Mouse (Mus musculus): ENCODE data around the gene Fbxo28. TPM values are rescaled to one million over a fixed set of nuclear protein-coding genes. Genes with fewer than 3 reads are reported as not detected.
A peak's percentile ranks its signal among the peaks of the same experiment; 100 is the strongest.

Gene Fbxo28
- polyA plus RNA-seq (2014; fragmentation: Nextera tagmentation; extraction: Ambion mirVana), result 26.4 and 27.7 TPM in 2 replicates

- peak within 1 kb of the TSS; percentile 56 for H3K27ac ChIP-seq (replicated peaks; ENCODE audit: low read depth, low read length)
- H3K9me3 ChIP-seq (ENCODE audit: control insufficient read depth, low read length), result no peaks in the 10 kb centered on the region
- peak within 1 kb of the TSS; percentile 99 for H3K9ac ChIP-seq (ENCODE audit: low read length)
- peak within 1 kb of the TSS; percentile 98 for H3K4me3 ChIP-seq (ENCODE audit: low read depth, low read length)
- ATAC-seq (ENCODE audit: insufficient number of reproducible peaks, low FRiP score, low TSS enrichment, low read depth) (peak; percentile 91), DNase-seq (ENCODE audit: low spot score) (peak; percentile 91)
- peak within 1 kb of the TSS; percentile 83 for H3K4me2 ChIP-seq (ENCODE audit: low read depth, severe bottlenecking)
- no peaks in the 10 kb centered on the region for H3K36me3 ChIP-seq (ENCODE audit: control insufficient read depth, insufficient read depth, low read length)
- WGBS, result under 1% methylated on average over 70 of the region's 93 CpGs
- peaks cover 7% of the 10 kb centered on the region; the same call in 1 of the 2 replicates for H3K4me1 ChIP-seq (ENCODE audit: control insufficient read depth, insufficient read depth, low read length)
- H3K27me3 ChIP-seq (ENCODE audit: control insufficient read depth, insufficient read depth, low read length), result no peaks in the 10 kb centered on the region
Observed at GRCm38 (mm10) chr1:182340821-182341781, at the start of gene Fbxo28. TSS of gene Fbxo28 (minus strand) at chr1:182341629.

GRCm38 (mm10) chr1:182388729-182389128, 47.3 kb upstream of the Fbxo28 start:
- DNase-seq (ENCODE audit: low spot score) (no peak), ATAC-seq (ENCODE audit: insufficient number of reproducible peaks, low FRiP score, low TSS enrichment, low read depth) (no peak)
- Histone ChIP-seq H3K9me3 (ENCODE audit: control insufficient read depth, low read length) (no peaks in the 10 kb centered on the region), H3K4me3 (ENCODE audit: low read depth, low read length) (no peak overlapping the region), H3K36me3 (ENCODE audit: control insufficient read depth, insufficient read depth, low read length) (no peaks in the 10 kb centered on the region), H3K9ac (ENCODE audit: low read length) (no peak overlapping the region), H3K27ac (replicated peaks; ENCODE audit: low read depth, low read length) (no peak overlapping the region), H3K27me3 (ENCODE audit: control insufficient read depth, insufficient read depth, low read length) (no peaks in the 10 kb centered on the region), H3K4me2 (ENCODE audit: low read depth, severe bottlenecking) (no peak overlapping the region), H3K4me1 (ENCODE audit: control insufficient read depth, insufficient read depth, low read length) (no peaks in the 10 kb centered on the region)
- 72% methylated on average over 4 of the region's 4 CpGs for WGBS

GRCm38 (mm10) chr1:182386449-182386848, 45.0 kb upstream of the Fbxo28 start:
- Histone ChIP-seq H3K36me3 (ENCODE audit: control insufficient read depth, insufficient read depth, low read length) (no peaks in the 10 kb centered on the region), H3K9ac (ENCODE audit: low read length) (no peak overlapping the region), H3K27ac (replicated peaks; ENCODE audit: low read depth, low read length) (no peak overlapping the region), H3K27me3 (ENCODE audit: control insufficient read depth, insufficient read depth, low read length) (no peaks in the 10 kb centered on the region), H3K9me3 (ENCODE audit: control insufficient read depth, low read length) (no peaks in the 10 kb centered on the region), H3K4me1 (ENCODE audit: control insufficient read depth, insufficient read depth, low read length) (no peaks in the 10 kb centered on the region), H3K4me2 (ENCODE audit: low read depth, severe bottlenecking) (no peak overlapping the region), H3K4me3 (ENCODE audit: low read depth, low read length) (no peak overlapping the region)
- 92% methylated on average over 8 of the region's 8 CpGs for WGBS
- DNase-seq (ENCODE audit: low spot score), result no peak
- ATAC-seq (ENCODE audit: insufficient number of reproducible peaks, low FRiP score, low TSS enrichment, low read depth), result no peak

GRCm38 (mm10) chr1:182383096-182383495, 41.7 kb upstream of the Fbxo28 start:
- no peak for ATAC-seq (ENCODE audit: insufficient number of reproducible peaks, low FRiP score, low TSS enrichment, low read depth)

GRCm38 (mm10) chr1:182381327-182381726, 39.9 kb upstream of the Fbxo28 start:
- no peaks in the 10 kb centered on the region for H3K36me3 ChIP-seq (ENCODE audit: control insufficient read depth, insufficient read depth, low read length)
- no peak overlapping the region for H3K9ac ChIP-seq (ENCODE audit: low read length)
- H3K9me3 ChIP-seq (ENCODE audit: control insufficient read depth, low read length), result no peaks in the 10 kb centered on the region
- WGBS, result 71% methylated on average over 3 of the region's 3 CpGs
- H3K27ac ChIP-seq (replicated peaks; ENCODE audit: low read depth, low read length), result no peak overlapping the region
- no peaks in the 10 kb centered on the region for H3K27me3 ChIP-seq (ENCODE audit: control insufficient read depth, insufficient read depth, low read length)
- no peak overlapping the region for H3K4me3 ChIP-seq (ENCODE audit: low read depth, low read length)
- H3K4me1 ChIP-seq (ENCODE audit: control insufficient read depth, insufficient read depth, low read length), result no peaks in the 10 kb centered on the region
- no peak overlapping the region for H3K4me2 ChIP-seq (ENCODE audit: low read depth, severe bottlenecking)
- DNase-seq (ENCODE audit: low spot score), result no peak
- no peak for ATAC-seq (ENCODE audit: insufficient number of reproducible peaks, low FRiP score, low TSS enrichment, low read depth)

More at GRCm38 (mm10) chr1:182383096-182383495, 41.7 kb upstream of the Fbxo28 start:
- Histone ChIP-seq H3K27ac (replicated peaks; ENCODE audit: low read depth, low read length) (no peak overlapping the region), H3K36me3 (ENCODE audit: control insufficient read depth, insufficient read depth, low read length) (no peaks in the 10 kb centered on the region), H3K4me3 (ENCODE audit: low read depth, low read length) (no peak overlapping the region), H3K9ac (ENCODE audit: low read length) (no peak overlapping the region), H3K27me3 (ENCODE audit: control insufficient read depth, insufficient read depth, low read length) (no peaks in the 10 kb centered on the region), H3K4me2 (ENCODE audit: low read depth, severe bottlenecking) (no peak overlapping the region), H3K4me1 (ENCODE audit: control insufficient read depth, insufficient read depth, low read length) (no peaks in the 10 kb centered on the region), H3K9me3 (ENCODE audit: control insufficient read depth, low read length) (no peaks in the 10 kb centered on the region)
- DNase-seq (ENCODE audit: low spot score), result no peak
- WGBS, result 83% methylated on average over 9 of the region's 9 CpGs

- 88% methylated on average over 7 of the region's 7 CpGs for WGBS
- no peaks in the 10 kb centered on the region for H3K27me3 ChIP-seq (ENCODE audit: control insufficient read depth, insufficient read depth, low read length)
- no peak overlapping the region for H3K4me3 ChIP-seq (ENCODE audit: low read depth, low read length)
- H3K4me2 ChIP-seq (ENCODE audit: low read depth, severe bottlenecking), result no peak overlapping the region
- DNase-seq (ENCODE audit: low spot score), result no peak
- no peak overlapping the region for H3K9ac ChIP-seq (ENCODE audit: low read length)
- H3K36me3 ChIP-seq (ENCODE audit: control insufficient read depth, insufficient read depth, low read length), result no peaks in the 10 kb centered on the region
- no peak overlapping the region for H3K27ac ChIP-seq (replicated peaks; ENCODE audit: low read depth, low read length)
- H3K4me1 ChIP-seq (ENCODE audit: control insufficient read depth, insufficient read depth, low read length), result no peaks in the 10 kb centered on the region
- H3K9me3 ChIP-seq (ENCODE audit: control insufficient read depth, low read length), result no peaks in the 10 kb centered on the region
- ATAC-seq (ENCODE audit: insufficient number of reproducible peaks, low FRiP score, low TSS enrichment, low read depth), result no peak
Observed at GRCm38 (mm10) chr1:182380683-182381082, 39.3 kb upstream of the Fbxo28 start.

GRCm38 (mm10) chr1:182378876-182379275, 37.4 kb upstream of the Fbxo28 start:
- Histone ChIP-seq H3K4me3 (ENCODE audit: low read depth, low read length) (no peak overlapping the region), H3K9ac (ENCODE audit: low read length) (no peak overlapping the region), H3K4me1 (ENCODE audit: control insufficient read depth, insufficient read depth, low read length) (no peaks in the 10 kb centered on the region), H3K36me3 (ENCODE audit: control insufficient read depth, insufficient read depth, low read length) (no peaks in the 10 kb centered on the region), H3K4me2 (ENCODE audit: low read depth, severe bottlenecking) (no peak overlapping the region), H3K27ac (replicated peaks; ENCODE audit: low read depth, low read length) (no peak overlapping the region), H3K27me3 (ENCODE audit: control insufficient read depth, insufficient read depth, low read length) (no peaks in the 10 kb centered on the region), H3K9me3 (ENCODE audit: control insufficient read depth, low read length) (no peaks in the 10 kb centered on the region)
- ATAC-seq (ENCODE audit: insufficient number of reproducible peaks, low FRiP score, low TSS enrichment, low read depth) (no peak), DNase-seq (ENCODE audit: low spot score) (no peak)
- 83% methylated on average over 7 of the region's 7 CpGs for WGBS

GRCm38 (mm10) chr1:182378205-182378835, 36.9 kb upstream of the Fbxo28 start:
- WGBS, result 79% methylated on average over 11 of the region's 11 CpGs
- Histone ChIP-seq H3K27me3 (ENCODE audit: control insufficient read depth, insufficient read depth, low read length) (no peaks in the 10 kb centered on the region), H3K9ac (ENCODE audit: low read length) (no peak overlapping the region), H3K27ac (replicated peaks; ENCODE audit: low read depth, low read length) (no peak overlapping the region), H3K4me2 (ENCODE audit: low read depth, severe bottlenecking) (no peak overlapping the region), H3K4me3 (ENCODE audit: low read depth, low read length) (no peak overlapping the region), H3K4me1 (ENCODE audit: control insufficient read depth, insufficient read depth, low read length) (no peaks in the 10 kb centered on the region), H3K36me3 (ENCODE audit: control insufficient read depth, insufficient read depth, low read length) (no peaks in the 10 kb centered on the region), H3K9me3 (ENCODE audit: control insufficient read depth, low read length) (no peaks in the 10 kb centered on the region)
- DNase-seq (ENCODE audit: low spot score) (no peak), ATAC-seq (ENCODE audit: insufficient number of reproducible peaks, low FRiP score, low TSS enrichment, low read depth) (no peak)
